ENCODE assay signal across 9 mouse cellular contexts in the genomic region with DNA sequence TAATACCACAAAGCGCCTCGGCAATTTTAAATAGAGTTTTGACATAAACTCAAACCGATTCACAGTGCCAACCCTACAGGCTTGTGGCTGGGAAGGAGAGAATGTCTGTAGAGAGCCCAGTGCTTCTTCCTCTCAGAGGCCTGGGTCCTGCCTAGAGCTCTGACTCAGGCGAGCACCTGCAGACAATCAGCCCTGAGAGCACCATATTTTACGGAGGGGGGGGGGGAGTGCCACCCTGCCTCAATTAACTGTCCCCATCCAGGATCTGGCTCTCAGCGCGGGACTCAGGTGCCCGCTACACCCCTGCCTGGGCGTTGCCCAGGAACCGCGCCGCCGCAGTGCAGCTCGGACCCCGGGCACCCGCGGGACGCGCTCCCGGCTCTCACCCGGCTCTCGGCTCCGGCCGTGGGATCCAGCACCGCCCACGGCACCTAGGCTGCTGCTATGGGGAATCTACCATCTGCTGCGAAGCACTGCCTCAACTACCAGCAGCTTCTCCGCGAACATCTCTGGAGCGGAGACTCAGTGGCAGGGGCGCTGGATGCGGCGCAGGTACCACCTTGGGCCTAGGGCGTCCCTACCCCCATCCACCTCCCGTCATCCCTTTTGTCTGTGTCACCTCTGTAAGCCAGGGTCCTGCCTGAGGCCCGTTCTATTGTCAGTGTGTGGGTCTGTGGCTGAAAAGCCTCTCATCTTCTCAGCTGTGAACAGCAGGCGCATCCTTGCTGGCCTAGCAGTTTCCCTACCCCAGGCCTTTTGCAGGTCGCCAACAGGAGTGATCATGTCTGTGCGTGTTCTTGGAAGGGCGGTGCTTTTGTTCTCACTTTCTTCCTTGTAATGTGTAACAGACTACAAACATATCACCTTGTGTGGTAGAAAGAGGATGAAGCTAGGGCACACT. TPM values are rescaled to one million over a fixed set of nuclear protein-coding genes. Genes with fewer than 3 reads are reported as not detected.
DNase-seq lines count a peak whose midpoint lies in the region; ATAC-seq lines count a peak whose summit lies in the region.
"Had no signal": no experiment of that assay in that cellular context is flagged by ENCODE, and none has a peak within 500 bp of the region (broad histone marks: within the 10 kb centered on the region; RNA-seq: fewer than 3 reads in every experiment).

A gene (plus strand): TSS at position 225 of the 901 bp plus-strand sequence.

- WGBS in heart, embryonic 10.5 days, result 7% methylated on average over 40 of the region's 40 CpGs
- 3% methylated on average over 40 of the region's 40 CpGs for WGBS in hindbrain, embryonic 16.5 days
- WGBS in limb, embryonic 11.5 days, result 5% methylated on average over 40 of the region's 40 CpGs
- WGBS in neural tube, embryonic 15.5 days, result 4% methylated on average over 39 of the region's 40 CpGs

- no peaks in the 10 kb centered on the region for H3K27me3 ChIP-seq in heart, embryonic 10.5 days (ENCODE audit: insufficient read depth, poor library complexity, severe bottlenecking)
- H3K27me3 ChIP-seq in hindbrain, embryonic 16.5 days (replicated peaks; ENCODE audit: control insufficient read depth, insufficient read depth, low read length), result no peaks in the 10 kb centered on the region
- H3K27me3 ChIP-seq in limb, embryonic 11.5 days (ENCODE audit: control insufficient read depth, insufficient read depth, low read length), result no peaks in the 10 kb centered on the region
- H3K27me3 ChIP-seq in neural tube, embryonic 15.5 days (replicated peaks), result no peaks in the 10 kb centered on the region

- DNase-seq in heart, embryonic 10.5 days (ENCODE audit: low spot score), result peak; percentile 78
- DNase-seq in heart, adult 9 months (ENCODE audit: low spot score in 2 of 2), result no peak
- DNase-seq in R1 (ENCODE audit: low read depth, low spot score), result peak; percentile 68
- peak; percentile 29 for DNase-seq in embryo, embryonic 11.5 days (ENCODE audit: low read depth, low spot score)
- DNase-seq in limb, embryonic 11.5 days (ENCODE audit: low spot score), result peak; percentile 69

- H3K9me3 ChIP-seq in heart, embryonic 10.5 days, result no peaks in the 10 kb centered on the region
- no peaks in the 10 kb centered on the region for H3K9me3 ChIP-seq in hindbrain, embryonic 16.5 days (ENCODE audit: control insufficient read depth, low read length)
- no peaks in the 10 kb centered on the region for H3K9me3 ChIP-seq in limb, embryonic 11.5 days (ENCODE audit: control insufficient read depth, low read length)
- no peaks in the 10 kb centered on the region for H3K9me3 ChIP-seq in neural tube, embryonic 15.5 days (replicated peaks)

- H3K4me1 ChIP-seq in heart, embryonic 10.5 days, result peaks cover 9% of the 10 kb centered on the region
- no peaks in the 10 kb centered on the region for H3K4me1 ChIP-seq in hindbrain, embryonic 16.5 days (ENCODE audit: control insufficient read depth, insufficient read depth, low read depth, low read length)
- peaks cover 5% of the 10 kb centered on the region; the same call in 1 of the 2 replicates for H3K4me1 ChIP-seq in limb, embryonic 11.5 days (ENCODE audit: control insufficient read depth, insufficient read depth, low read length)
- H3K4me1 ChIP-seq in neural tube, embryonic 15.5 days, result peaks cover 16% of the 10 kb centered on the region

- H3K4me2 ChIP-seq in hindbrain, embryonic 16.5 days (ENCODE audit: low read length), result peak within 1 kb of the TSS; percentile 87
- peak within 1 kb of the TSS; percentile 82 for H3K4me2 ChIP-seq in limb, embryonic 11.5 days (ENCODE audit: low read depth, severe bottlenecking)
- peak within 1 kb of the TSS; percentile 85 for H3K4me2 ChIP-seq in neural tube, embryonic 15.5 days

- H3K9ac ChIP-seq in hindbrain, embryonic 16.5 days (ENCODE audit: low read depth, low read length), result peak within 1 kb of the TSS; percentile 88
- H3K9ac ChIP-seq in limb, embryonic 11.5 days (ENCODE audit: low read length), result peak within 1 kb of the TSS; percentile 82
- H3K9ac ChIP-seq in neural tube, embryonic 15.5 days (replicated peaks), result peak within 1 kb of the TSS; percentile 83

- ATAC-seq in hindbrain, embryonic 16.5 days, result peak; percentile 93
- ATAC-seq in limb, embryonic 11.5 days (ENCODE audit: insufficient number of reproducible peaks, low FRiP score, low TSS enrichment, low read depth), result peak; percentile 78
- ATAC-seq in neural tube, embryonic 15.5 days (ENCODE audit: low FRiP score), result peak; percentile 92
- no peak for ATAC-seq in inflammation-experienced regulatory T-cells, adult 6 months

- no peaks in the 10 kb centered on the region for H3K36me3 ChIP-seq in heart, embryonic 10.5 days
- H3K36me3 ChIP-seq in hindbrain, embryonic 16.5 days (ENCODE audit: control insufficient read depth, insufficient read depth, low read length), result no peaks in the 10 kb centered on the region
- H3K36me3 ChIP-seq in limb, embryonic 11.5 days (ENCODE audit: control insufficient read depth, insufficient read depth, low read length), result no peaks in the 10 kb centered on the region
- H3K36me3 ChIP-seq in neural tube, embryonic 15.5 days, result no peaks in the 10 kb centered on the region

- H3K27ac ChIP-seq in heart, embryonic 10.5 days, result peak within 1 kb of the TSS; percentile 86
- H3K27ac ChIP-seq in hindbrain, embryonic 16.5 days (ENCODE audit: low read depth, low read length), result peak within 1 kb of the TSS; percentile 91
- H3K27ac ChIP-seq in limb, embryonic 11.5 days (replicated peaks; ENCODE audit: low read depth, low read length), result peak within 1 kb of the TSS; percentile 56; the same call in 1 of the 2 replicates
- peak within 1 kb of the TSS; percentile 91 for H3K27ac ChIP-seq in neural tube, embryonic 15.5 days (replicated peaks)
- H3K27ac ChIP-seq: macrophage had no signal

- peak within 1 kb of the TSS; percentile 70 for H3K4me3 ChIP-seq in heart, embryonic 10.5 days
- peak within 1 kb of the TSS; percentile 57 for H3K4me3 ChIP-seq in hindbrain, embryonic 16.5 days (ENCODE audit: low read length)
- H3K4me3 ChIP-seq in limb, embryonic 11.5 days (ENCODE audit: low read depth, low read length), result peak within 1 kb of the TSS; percentile 55
- H3K4me3 ChIP-seq in neural tube, embryonic 15.5 days (replicated peaks), result peak within 1 kb of the TSS; percentile 59

RNA-seq across cellular contexts. Expression of the gene that starts here (rescaled TPM):
- 3.2 TPM in 2 replicates for polyA plus RNA-seq in heart, embryonic 10.5 days (2016; fragmentation: Nextera tagmentation; extraction: Ambion mirVana)
- 22.8 and 22.9 TPM in 2 replicates for polyA plus RNA-seq in hindbrain, embryonic 16.5 days (2015; fragmentation: Nextera tagmentation; extraction: Ambion mirVana)
- polyA plus RNA-seq in limb, embryonic 11.5 days (2014; fragmentation: Nextera tagmentation; extraction: Ambion mirVana), result 5.8 and 7.0 TPM in 2 replicates
- 21.5 and 21.9 TPM in 2 replicates for polyA plus RNA-seq in neural tube, embryonic 15.5 days (2015; fragmentation: Nextera tagmentation; extraction: Ambion mirVana)
- not detected for polyA plus RNA-seq in inflammation-experienced regulatory T-cells, adult 6 months (2017; shearing (Covaris generic))
- polyA plus RNA-seq: macrophage had no signal

Comparison
In these comparisons a context has a peak if more than half of its experiments do, and no peak if none do; other contexts are left out.
1. DNase-seq: peak in heart, embryonic 10.5 days (single experiment), R1 (single experiment), embryo, embryonic 11.5 days (single experiment) and limb, embryonic 11.5 days (single experiment); none in heart, adult 9 months (0 of 2).
2. Peak in every context shown above with its lines, with median percentiles within 50 percentile points of each other: H3K27ac ChIP-seq, H3K4me3 ChIP-seq, H3K4me2 ChIP-seq and H3K9ac ChIP-seq.